Mouse (Mus musculus): ENCODE measurements at regions not wholly inside any gene's neighbourhood (a gene's known extent, or its start where the extent isn't known, plus 50 kb on each side); places are given as distances from the start of the nearest gene placed in this dataset.
"Not testable (repeated sequence)": the region's sequence is repeated elsewhere in the genome, so short reads cannot be mapped to it uniquely, and the experiment has no call there.

GRCm38 (mm10) chr4:67224533-67224932, 397.1 kb downstream of the Tlr4 start:
- H3K9me3 ChIP-seq (ENCODE audit: control insufficient read depth, low read length): no peaks in the 10 kb centered on the region
- no peaks in the 10 kb centered on the region for H3K27me3 ChIP-seq (replicated peaks; ENCODE audit: control insufficient read depth, insufficient read depth, low read length)
- H3K4me2 ChIP-seq (ENCODE audit: low read length): no peak overlapping the region
- no peaks in the 10 kb centered on the region for H3K36me3 ChIP-seq (ENCODE audit: control insufficient read depth, insufficient read depth)
- no peak overlapping the region for H3K27ac ChIP-seq (ENCODE audit: low read length)
- H3K4me1 ChIP-seq (replicated peaks; ENCODE audit: control insufficient read depth, insufficient read depth, low read length): no peaks in the 10 kb centered on the region
- ATAC-seq: no peak
- no peak overlapping the region for H3K4me3 ChIP-seq (replicated peaks; ENCODE audit: low read length)
- no peak overlapping the region for H3K9ac ChIP-seq (replicated peaks; ENCODE audit: low read depth, low read length)

- peak; percentile 61 for ATAC-seq
- H3K4me3 ChIP-seq (replicated peaks; ENCODE audit: low read length): no peak overlapping the region
- H3K27ac ChIP-seq (ENCODE audit: low read length): no peak overlapping the region
- WGBS: 44% methylated on average over 3 of the region's 3 CpGs
- no peak overlapping the region for H3K4me2 ChIP-seq (ENCODE audit: low read length)
- no peak overlapping the region for H3K9ac ChIP-seq (replicated peaks; ENCODE audit: low read depth, low read length)
- H3K36me3 ChIP-seq (ENCODE audit: control insufficient read depth, insufficient read depth): no peaks in the 10 kb centered on the region
- no peaks in the 10 kb centered on the region for H3K27me3 ChIP-seq (replicated peaks; ENCODE audit: control insufficient read depth, insufficient read depth, low read length)
- no peaks in the 10 kb centered on the region for H3K4me1 ChIP-seq (replicated peaks; ENCODE audit: control insufficient read depth, insufficient read depth, low read length)
- H3K9me3 ChIP-seq (ENCODE audit: control insufficient read depth, low read length): no peaks in the 10 kb centered on the region
Measured at GRCm38 (mm10) chr4:67229214-67229613, 401.8 kb downstream of the Tlr4 start.

GRCm38 (mm10) chr4:67273553-67273952, 446.2 kb downstream of the Tlr4 start:
- Histone ChIP-seq H3K27ac (ENCODE audit: low read length) (no peak overlapping the region), H3K9ac (replicated peaks; ENCODE audit: low read depth, low read length) (no peak overlapping the region), H3K9me3 (ENCODE audit: control insufficient read depth, low read length) (no peaks in the 10 kb centered on the region), H3K4me1 (replicated peaks; ENCODE audit: control insufficient read depth, insufficient read depth, low read length) (no peaks in the 10 kb centered on the region), H3K4me3 (replicated peaks; ENCODE audit: low read length) (no peak overlapping the region), H3K36me3 (ENCODE audit: control insufficient read depth, insufficient read depth) (no peaks in the 10 kb centered on the region), H3K4me2 (ENCODE audit: low read length) (no peak overlapping the region), H3K27me3 (replicated peaks; ENCODE audit: control insufficient read depth, insufficient read depth, low read length) (no peaks in the 10 kb centered on the region)
- 89% methylated on average over 4 of the region's 4 CpGs for WGBS
- no peak for ATAC-seq

- Histone ChIP-seq H3K27ac (ENCODE audit: low read length) (no peak overlapping the region), H3K4me1 (replicated peaks; ENCODE audit: control insufficient read depth, insufficient read depth, low read length) (no peaks in the 10 kb centered on the region), H3K4me3 (replicated peaks; ENCODE audit: low read length) (no peak overlapping the region), H3K36me3 (ENCODE audit: control insufficient read depth, insufficient read depth) (no peaks in the 10 kb centered on the region), H3K27me3 (replicated peaks; ENCODE audit: control insufficient read depth, insufficient read depth, low read length) (no peaks in the 10 kb centered on the region), H3K9ac (replicated peaks; ENCODE audit: low read depth, low read length) (no peak overlapping the region), H3K4me2 (ENCODE audit: low read length) (no peak overlapping the region), H3K9me3 (ENCODE audit: control insufficient read depth, low read length) (no peaks in the 10 kb centered on the region)
- peak; percentile 50; the same call in 1 of the 2 replicates for ATAC-seq
- WGBS: 32% methylated on average over 6 of the region's 6 CpGs
Measured at GRCm38 (mm10) chr4:67301020-67301419, 473.6 kb downstream of the Tlr4 start.

GRCm38 (mm10) chr4:67301740-67302139, 474.4 kb downstream of the Tlr4 start:
- no peaks in the 10 kb centered on the region for H3K27me3 ChIP-seq (replicated peaks; ENCODE audit: control insufficient read depth, insufficient read depth, low read length)
- H3K9me3 ChIP-seq (ENCODE audit: control insufficient read depth, low read length): no peaks in the 10 kb centered on the region
- no peak overlapping the region for H3K9ac ChIP-seq (replicated peaks; ENCODE audit: low read depth, low read length)
- H3K4me3 ChIP-seq (replicated peaks; ENCODE audit: low read length): no peak overlapping the region
- H3K36me3 ChIP-seq (ENCODE audit: control insufficient read depth, insufficient read depth): no peaks in the 10 kb centered on the region
- ATAC-seq: no peak
- H3K27ac ChIP-seq (ENCODE audit: low read length): no peak overlapping the region
- H3K4me2 ChIP-seq (ENCODE audit: low read length): no peak overlapping the region
- 83% methylated on average over 2 of the region's 2 CpGs for WGBS
- no peaks in the 10 kb centered on the region for H3K4me1 ChIP-seq (replicated peaks; ENCODE audit: control insufficient read depth, insufficient read depth, low read length)

- not testable (repeated sequence) for H3K27me3 ChIP-seq (replicated peaks; ENCODE audit: control insufficient read depth, insufficient read depth, low read length); H3K36me3 ChIP-seq (ENCODE audit: control insufficient read depth, insufficient read depth); H3K27ac ChIP-seq (ENCODE audit: low read length); ATAC-seq; H3K4me1 ChIP-seq (replicated peaks; ENCODE audit: control insufficient read depth, insufficient read depth, low read length); H3K4me2 ChIP-seq (ENCODE audit: low read length); H3K9ac ChIP-seq (replicated peaks; ENCODE audit: low read depth, low read length); H3K9me3 ChIP-seq (ENCODE audit: control insufficient read depth, low read length); H3K4me3 ChIP-seq (replicated peaks; ENCODE audit: low read length)
Measured at GRCm38 (mm10) chr4:67320098-67320497, 492.7 kb downstream of the Tlr4 start.

All from forebrain, embryonic 16.5 days (tissue).